Mouse (Mus musculus): ENCODE measurements around the gene Sds. TPM values are rescaled to one million over a fixed set of nuclear protein-coding genes. Genes with fewer than 3 reads are reported as not detected.

The Sds gene
- polyA plus RNA-seq, 1 experiment, result 0.70 TPM

DNA sequence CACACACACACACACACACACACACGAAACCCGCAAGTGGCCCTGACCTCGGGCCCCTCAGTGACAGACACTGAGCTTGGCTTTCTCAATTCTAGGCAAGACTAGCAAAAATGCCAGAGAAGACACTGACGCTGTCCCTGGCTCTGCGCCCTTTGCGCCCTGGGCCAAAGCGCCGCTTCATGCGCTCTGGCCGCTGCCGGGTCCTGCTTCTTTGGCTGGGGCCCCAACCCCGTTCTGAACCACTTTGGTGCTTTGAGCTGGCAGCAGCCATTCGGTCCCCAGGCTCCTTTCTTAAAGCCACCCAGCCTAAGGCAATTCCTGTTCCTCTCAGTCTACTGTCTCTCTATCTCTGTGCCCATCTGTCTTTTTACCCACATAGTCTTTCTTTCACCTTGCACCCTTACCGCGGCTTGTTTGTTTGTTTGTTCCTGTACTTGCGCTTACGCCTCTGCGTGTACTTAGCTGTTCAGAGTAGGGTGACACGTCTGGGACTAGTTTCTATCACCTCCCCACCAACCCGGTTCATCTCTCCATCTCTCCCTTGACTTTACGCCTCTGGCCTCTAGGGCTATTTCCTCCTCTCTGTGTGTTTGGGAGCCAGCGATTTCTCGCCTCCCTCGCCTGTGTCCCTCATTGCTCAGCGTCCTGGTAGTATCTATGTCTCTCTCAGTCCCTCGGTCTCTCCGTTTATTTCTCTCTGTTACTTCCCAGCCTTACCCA, 37.2 kb upstream of the Sds start:
- no peaks in the 10 kb centered on the region; the same call in none of the 2 replicates for H3K4me1 ChIP-seq (ENCODE audit: control insufficient read depth, insufficient read depth, low read length)
- WGBS, result 3% methylated on average over 27 of the region's 27 CpGs
- DNase-seq, result no peak
- no peak overlapping the region for H3K4me3 ChIP-seq (replicated peaks; ENCODE audit: extremely low read depth, low read depth, low read length)
- TF ChIP-seq CTCF (IDR thresholded peaks at IDR 0.05; ENCODE audit: insufficient read depth, low read length) (no peak), POLR2A (IDR thresholded peaks at IDR 0.05; ENCODE audit: borderline replicate concordance, extremely low read depth, low read depth, low read length) (no peak)

DNA sequence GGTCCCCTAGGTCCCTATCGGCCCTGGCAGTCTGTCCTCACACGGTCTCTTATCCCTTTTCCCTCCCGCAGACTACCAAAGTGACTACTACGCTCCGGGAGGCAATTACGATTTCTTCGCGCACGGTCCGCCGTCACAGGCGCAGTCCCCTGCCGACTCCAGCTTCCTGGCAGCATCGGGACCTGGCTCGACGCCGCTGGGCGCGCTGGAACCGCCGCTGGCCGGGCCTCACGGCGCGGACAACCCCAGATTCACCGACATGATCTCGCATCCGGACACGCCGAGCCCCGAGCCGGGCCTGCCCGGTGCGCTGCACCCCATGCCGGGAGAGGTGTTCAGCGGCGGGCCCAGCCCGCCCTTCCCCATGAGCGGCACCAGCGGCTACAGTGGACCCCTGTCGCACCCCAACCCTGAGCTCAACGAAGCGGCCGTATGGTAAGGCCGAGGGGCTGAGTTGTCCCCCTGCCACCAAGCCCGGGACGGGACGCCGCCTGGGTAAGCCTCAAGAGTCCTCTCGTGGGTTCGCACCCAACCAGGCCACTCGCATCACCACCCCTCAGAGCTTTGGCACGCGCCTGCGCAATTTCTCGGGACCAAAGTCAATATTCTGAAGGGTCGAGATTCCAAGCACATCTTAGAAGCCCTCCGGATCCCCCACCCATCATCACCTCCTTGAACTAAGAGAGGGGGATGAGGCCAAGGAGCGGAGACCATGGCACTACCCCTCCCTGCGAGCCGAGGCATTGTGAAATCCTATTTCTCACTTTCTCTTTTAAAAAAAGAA, 36.2 kb upstream of the Sds start:
- 1% methylated on average over 61 of the region's 61 CpGs for WGBS
- H3K4me3 ChIP-seq (replicated peaks; ENCODE audit: extremely low read depth, low read depth, low read length), result no peak overlapping the region

DNA sequence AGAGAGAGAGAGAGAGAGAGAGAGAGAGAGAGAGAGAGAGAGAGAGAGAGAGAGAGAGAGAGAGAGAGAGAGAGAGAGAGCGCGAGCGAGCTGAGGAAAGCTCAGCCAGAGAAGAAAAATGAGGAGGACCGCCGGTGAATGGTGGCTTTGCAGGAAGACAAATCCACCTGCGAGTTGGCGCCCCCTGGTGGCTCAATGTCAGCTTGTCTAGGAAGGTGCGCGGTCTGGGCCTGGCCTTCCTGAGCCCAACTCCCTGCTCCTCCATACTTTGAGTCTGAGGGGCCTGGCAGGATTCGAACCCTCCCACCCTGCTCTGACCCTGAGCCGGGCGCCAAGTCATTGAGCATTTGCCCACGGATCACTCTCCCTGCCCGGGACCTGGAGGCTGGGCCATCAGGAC, 35.6 kb upstream of the Sds start:
- no peaks in the 10 kb centered on the region; the same call in none of the 2 replicates for H3K4me1 ChIP-seq (ENCODE audit: control insufficient read depth, insufficient read depth, low read length)
- WGBS, result 3% methylated on average over 14 of the region's 14 CpGs
- H3K4me3 ChIP-seq (replicated peaks; ENCODE audit: extremely low read depth, low read depth, low read length), result no peak overlapping the region
- DNase-seq, result peak; percentile 76
- TF ChIP-seq CTCF (IDR thresholded peaks at IDR 0.05; ENCODE audit: insufficient read depth, low read length) (peak; percentile 78), POLR2A (IDR thresholded peaks at IDR 0.05; ENCODE audit: borderline replicate concordance, extremely low read depth, low read depth, low read length) (no peak)

More for the DNA sequence above, 36.2 kb upstream of the Sds start:
- TF ChIP-seq POLR2A (IDR thresholded peaks at IDR 0.05; ENCODE audit: borderline replicate concordance, extremely low read depth, low read depth, low read length), result no peak
- peak; percentile 8 for DNase-seq
- H3K4me1 ChIP-seq (ENCODE audit: control insufficient read depth, insufficient read depth, low read length), result no peaks in the 10 kb centered on the region; the same call in none of the 2 replicates

DNA sequence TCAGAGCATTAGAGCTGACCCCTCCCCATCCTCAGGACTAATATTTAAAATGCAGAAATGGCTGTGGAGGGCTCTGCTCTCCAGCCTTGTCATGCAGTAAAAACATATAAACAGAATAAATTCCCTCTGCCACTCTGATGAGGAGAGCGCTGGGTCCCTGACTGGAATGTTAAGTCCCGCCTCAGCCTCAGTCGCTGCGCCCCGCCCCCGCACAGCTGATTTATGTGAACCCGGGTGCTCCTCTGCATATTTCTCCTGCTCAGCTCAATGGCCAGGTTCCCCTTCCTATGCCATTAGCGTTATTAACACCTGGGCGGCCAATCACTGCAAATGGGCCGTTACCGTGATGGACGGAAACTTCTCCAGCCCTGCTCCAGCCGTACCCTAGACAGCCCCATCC, 29.0 kb upstream of the Sds start:
- H3K4me3 ChIP-seq (replicated peaks; ENCODE audit: extremely low read depth, low read depth, low read length), result no peak overlapping the region
- no peaks in the 10 kb centered on the region for H3K4me1 ChIP-seq (ENCODE audit: control insufficient read depth, insufficient read depth, low read length)
- no peak for DNase-seq
- no peak for TF ChIP-seq POLR2A (IDR thresholded peaks at IDR 0.05; ENCODE audit: borderline replicate concordance, extremely low read depth, low read depth, low read length)
- no peak for TF ChIP-seq CTCF (IDR thresholded peaks at IDR 0.05; ENCODE audit: insufficient read depth, low read length)
- 32% methylated on average over 13 of the region's 13 CpGs for WGBS

DNA sequence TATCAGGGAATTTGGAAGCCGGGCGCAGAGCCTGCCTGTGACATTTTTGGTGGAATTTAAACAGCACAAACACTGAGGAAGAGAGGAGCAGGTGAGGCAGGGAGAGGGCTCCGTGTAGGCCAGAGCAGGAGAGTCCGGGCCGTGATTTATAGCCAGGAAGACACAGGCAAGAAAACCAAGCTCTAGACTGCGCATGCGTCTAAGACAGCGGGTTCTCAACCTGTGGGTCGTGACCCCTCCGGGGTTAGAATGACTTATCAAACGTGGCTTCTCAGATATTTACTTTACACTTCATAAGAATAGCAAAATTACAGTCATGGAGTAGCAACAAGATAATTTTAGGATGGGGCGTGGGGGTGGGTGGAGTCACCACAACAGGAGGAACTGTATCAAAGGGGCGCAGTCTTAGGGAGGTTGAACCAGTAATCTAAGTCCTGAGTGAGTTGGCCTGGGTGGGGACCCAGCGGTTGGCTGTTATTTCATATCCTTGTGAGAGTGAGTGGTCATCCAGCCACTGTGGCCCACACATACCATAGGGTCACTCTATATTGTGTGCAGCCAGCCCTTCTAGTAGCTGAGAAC, 21.5 kb upstream of the Sds start:
- no peak for DNase-seq
- 35% methylated on average over 14 of the region's 14 CpGs for WGBS
- no peak for TF ChIP-seq POLR2A (IDR thresholded peaks at IDR 0.05; ENCODE audit: borderline replicate concordance, extremely low read depth, low read depth, low read length)
- no peak for TF ChIP-seq CTCF (IDR thresholded peaks at IDR 0.05; ENCODE audit: insufficient read depth, low read length)
- H3K4me3 ChIP-seq (replicated peaks; ENCODE audit: extremely low read depth, low read depth, low read length), result no peak overlapping the region
- H3K4me1 ChIP-seq (ENCODE audit: control insufficient read depth, insufficient read depth, low read length), result no peaks in the 10 kb centered on the region

DNA sequence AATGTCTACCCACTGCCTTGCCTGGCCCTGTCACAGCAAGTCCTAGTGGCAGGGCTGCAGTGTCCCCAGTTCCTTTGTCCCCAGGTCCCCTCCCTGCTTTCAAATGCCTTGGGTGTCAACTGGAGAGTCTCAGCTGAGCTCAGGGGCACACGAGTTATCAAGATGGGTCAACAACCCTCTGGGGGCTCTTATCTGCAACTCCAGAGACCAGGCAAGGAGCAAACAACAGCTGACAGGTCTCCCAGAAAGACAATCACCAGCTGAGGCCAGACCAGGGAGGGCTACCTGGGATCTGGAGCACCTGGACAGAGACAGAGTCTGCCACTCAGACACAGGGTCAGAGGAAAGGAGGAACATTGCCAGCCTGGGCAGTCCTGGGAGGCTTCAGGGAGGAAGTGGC, 20.1 kb upstream of the Sds start:
- TF ChIP-seq POLR2A (IDR thresholded peaks at IDR 0.05; ENCODE audit: borderline replicate concordance, extremely low read depth, low read depth, low read length) (no peak), CTCF (IDR thresholded peaks at IDR 0.05; ENCODE audit: insufficient read depth, low read length) (no peak)
- DNase-seq, result no peak
- Histone ChIP-seq H3K4me3 (replicated peaks; ENCODE audit: extremely low read depth, low read depth, low read length) (no peak overlapping the region), H3K4me1 (ENCODE audit: control insufficient read depth, insufficient read depth, low read length) (no peaks in the 10 kb centered on the region)
- 7% methylated on average over 1 of the region's 1 CpGs for WGBS

DNA sequence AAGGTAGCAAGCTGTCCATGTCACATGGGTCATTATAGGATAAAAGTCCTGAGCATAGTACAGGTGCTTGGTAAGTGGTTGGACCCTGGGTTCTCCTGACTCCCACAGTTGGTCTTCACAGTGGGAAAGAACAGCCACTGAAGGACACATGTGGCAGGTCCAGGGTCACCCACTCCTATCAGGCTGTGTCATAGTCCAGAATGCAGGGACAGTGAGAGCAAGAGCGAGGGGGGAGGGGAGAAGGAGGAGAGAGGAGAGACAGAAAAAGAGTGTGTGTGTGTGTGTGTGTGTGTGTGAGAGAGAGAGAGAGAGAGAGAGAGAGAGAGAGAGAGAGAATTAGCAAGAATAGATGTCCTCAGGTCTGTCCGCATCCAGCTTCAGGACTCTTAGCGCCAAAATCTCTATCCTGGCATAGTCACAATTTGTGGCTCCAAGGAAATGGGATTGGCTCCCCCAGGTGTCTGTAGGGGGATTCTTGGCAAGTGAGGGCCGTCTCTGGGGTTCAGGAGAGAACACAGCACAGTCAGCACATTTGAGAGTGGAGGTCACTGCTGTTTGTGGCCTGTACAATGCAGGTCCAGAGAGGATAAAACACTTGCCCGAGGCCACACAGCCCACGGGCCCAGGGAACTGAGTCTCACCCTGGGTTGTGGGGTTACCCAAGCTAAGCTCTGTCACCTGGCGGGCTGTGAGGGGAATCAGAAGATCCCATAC, 19.3 kb upstream of the Sds start:
- H3K4me1 ChIP-seq (ENCODE audit: control insufficient read depth, insufficient read depth, low read length), result no peaks in the 10 kb centered on the region
- H3K4me3 ChIP-seq (replicated peaks; ENCODE audit: extremely low read depth, low read depth, low read length), result no peak overlapping the region
- TF ChIP-seq POLR2A (IDR thresholded peaks at IDR 0.05; ENCODE audit: borderline replicate concordance, extremely low read depth, low read depth, low read length) (no peak), CTCF (IDR thresholded peaks at IDR 0.05; ENCODE audit: insufficient read depth, low read length) (no peak)
- no peak for DNase-seq
- 44% methylated on average over 7 of the region's 7 CpGs for WGBS

DNA sequence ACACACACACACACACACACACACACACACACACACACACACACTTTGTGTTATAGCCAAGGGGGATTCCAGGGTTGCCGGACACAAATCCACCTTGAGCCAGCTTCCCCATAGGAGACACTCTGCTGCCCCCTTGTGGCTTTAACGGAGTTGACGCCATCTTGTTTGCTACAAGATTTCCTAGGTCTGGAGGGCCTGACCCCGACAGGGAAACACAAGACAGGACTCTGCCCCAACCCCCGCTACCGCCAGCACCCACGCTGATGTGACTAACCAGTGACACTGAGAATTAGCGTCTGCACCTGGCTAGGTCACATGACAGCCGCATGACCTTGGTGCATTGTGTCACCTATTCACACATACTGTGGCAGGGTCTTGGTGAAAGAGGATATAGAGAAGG, 18.7 kb upstream of the Sds start:
- peak; percentile 19 for DNase-seq

DNA sequence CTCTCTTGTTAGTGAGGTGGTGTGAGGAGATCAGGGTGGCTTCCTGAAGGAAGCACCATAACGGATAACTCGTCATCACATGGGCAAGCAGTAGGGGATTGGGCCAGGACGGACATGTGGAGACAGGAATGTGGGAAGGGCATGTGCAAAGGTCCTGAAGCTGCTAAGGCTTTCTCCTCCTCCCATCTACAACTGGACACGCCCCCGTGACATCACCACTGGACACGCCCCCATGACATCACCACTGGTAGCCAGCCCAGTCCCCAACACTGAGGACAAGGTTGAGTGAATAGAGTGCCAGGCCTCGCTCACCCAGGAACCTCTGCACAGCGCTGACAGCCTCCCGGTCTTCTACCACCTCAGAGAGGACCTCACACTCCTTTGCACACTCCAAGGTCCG, 17.2 kb upstream of the Sds start:
- no peak for DNase-seq
- no peak overlapping the region for H3K4me3 ChIP-seq (replicated peaks; ENCODE audit: extremely low read depth, low read depth, low read length)
- 70% methylated on average over 10 of the region's 10 CpGs for WGBS

More for the DNA sequence above, 18.7 kb upstream of the Sds start:
- 9% methylated on average over 9 of the region's 9 CpGs for WGBS
- TF ChIP-seq POLR2A (IDR thresholded peaks at IDR 0.05; ENCODE audit: borderline replicate concordance, extremely low read depth, low read depth, low read length) (no peak), CTCF (IDR thresholded peaks at IDR 0.05; ENCODE audit: insufficient read depth, low read length) (peak; percentile 62)
- Histone ChIP-seq H3K4me3 (replicated peaks; ENCODE audit: extremely low read depth, low read depth, low read length) (no peak overlapping the region), H3K4me1 (ENCODE audit: control insufficient read depth, insufficient read depth, low read length) (no peaks in the 10 kb centered on the region)

More for the DNA sequence above, 17.2 kb upstream of the Sds start:
- no peaks in the 10 kb centered on the region for H3K4me1 ChIP-seq (ENCODE audit: control insufficient read depth, insufficient read depth, low read length)
- TF ChIP-seq POLR2A (IDR thresholded peaks at IDR 0.05; ENCODE audit: borderline replicate concordance, extremely low read depth, low read depth, low read length) (no peak), CTCF (IDR thresholded peaks at IDR 0.05; ENCODE audit: insufficient read depth, low read length) (no peak)

Data from lung, adult 2 months (tissue).